Mouse (Mus musculus) midbrain, embryonic 10.5 days (tissue): ENCODE measurements around the gene Maml3. TPM values are rescaled to one million over a fixed set of nuclear protein-coding genes. Genes with fewer than 3 reads are reported as not detected.

Source experiments
- DNase-seq: peaks from one replicate; pipeline ENCODE4 v3.0.0-alpha.2; 2017; ENCODE audit warnings: low spot score
- H3K27ac ChIP-seq: fragments of 300-500 bp; sonication (generic); replicated peaks from 2 replicates; pipeline ENCODE4 v1.5.1; 2016; ENCODE audit warnings: mild to moderate bottlenecking
- H3K27me3 ChIP-seq: fragments of 300-500 bp; sonication (generic); 2 replicates; pipeline ENCODE4 v1.6.1; 2016; ENCODE audit warnings: low read depth, mild to moderate bottlenecking; ENCODE audit not compliant: poor library complexity, severe bottlenecking
- H3K36me3 ChIP-seq: fragments of 300-500 bp; sonication (generic); 2 replicates; pipeline ENCODE4 v1.6.1; 2016; ENCODE audit warnings: mild to moderate bottlenecking, moderate library complexity
- H3K4me1 ChIP-seq: fragments of 300-500 bp; sonication (generic); 2 replicates; pipeline ENCODE4 v1.6.1; 2016
- H3K4me3 ChIP-seq: fragments of 300-500 bp; sonication (generic); 2 replicates; pipeline ENCODE4 v1.5.1; 2016; ENCODE audit warnings: mild to moderate bottlenecking, moderate library complexity
- H3K9me3 ChIP-seq: fragments of 300-500 bp; sonication (generic); replicated peaks from 2 replicates; pipeline ENCODE4 v1.6.1; 2016; ENCODE audit warnings: mild to moderate bottlenecking
- WGBS: fragments of 180-500 bp; shearing (Covaris S2); methylation state at CpG from one replicate; pipeline ENCODE4 v1.1.7; 2016; 5-methylcytosine and 5-hydroxymethylcytosine counted together
- polyA plus RNA-seq: library from polyadenylated mRNA; unstranded; fragments of >200 nt; fragmentation: Nextera tagmentation; extraction: Ambion mirVana; gene quantifications from 2 replicates; pipeline ENCODE4 v1.2.1, GENCODE M21; 2016

Maml3 gene
- polyA plus RNA-seq, 1 experiment from 2014 or later = 5.4 TPM

- H3K4me3 ChIP-seq = no peak overlapping the region
- H3K9me3 ChIP-seq = no peaks in the 10 kb centered on the region
- no peaks in the 10 kb centered on the region for H3K27me3 ChIP-seq
- 42% methylated on average over 10 of the region's 10 CpGs for WGBS
- no peaks in the 10 kb centered on the region for H3K36me3 ChIP-seq
- peaks cover 67% of the 10 kb centered on the region for H3K4me1 ChIP-seq
- peak overlapping the region; percentile 80 for H3K27ac ChIP-seq
- peak; percentile 25 for DNase-seq
Measured at GRCm38 (mm10) chr3:51907113-51907860, 197.6 kb downstream of the Maml3 start.

DNA sequence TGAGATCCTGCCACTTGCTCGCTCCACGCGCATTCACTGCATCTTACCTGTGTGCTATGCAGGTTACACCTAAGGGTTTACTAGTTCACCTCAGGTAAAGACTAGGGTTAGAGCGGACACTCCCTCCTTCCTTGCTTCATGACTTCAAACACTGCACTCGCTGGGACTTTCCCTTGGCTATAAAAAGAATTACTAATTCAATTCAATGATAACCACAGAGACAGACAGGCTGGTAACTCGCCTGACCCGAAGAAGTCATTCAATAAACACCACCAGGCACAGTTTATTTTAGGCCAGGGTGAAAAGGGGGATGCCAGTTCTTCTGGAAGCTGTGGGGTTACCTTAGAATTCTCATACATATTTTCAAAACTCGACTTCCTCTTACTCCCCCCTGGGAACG lies 199.0 kb downstream of the Maml3 start:
- Histone ChIP-seq H3K4me3 (no peak overlapping the region), H3K27me3 (no peaks in the 10 kb centered on the region), H3K36me3 (no peaks in the 10 kb centered on the region), H3K4me1 (peaks cover 66% of the 10 kb centered on the region), H3K9me3 (no peaks in the 10 kb centered on the region), H3K27ac (0 out of 2 replicates have a peak overlapping the region, but pooled peaks have one; percentile 38)
- 79% methylated on average over 9 of the region's 9 CpGs for WGBS
- no peak for DNase-seq

DNA sequence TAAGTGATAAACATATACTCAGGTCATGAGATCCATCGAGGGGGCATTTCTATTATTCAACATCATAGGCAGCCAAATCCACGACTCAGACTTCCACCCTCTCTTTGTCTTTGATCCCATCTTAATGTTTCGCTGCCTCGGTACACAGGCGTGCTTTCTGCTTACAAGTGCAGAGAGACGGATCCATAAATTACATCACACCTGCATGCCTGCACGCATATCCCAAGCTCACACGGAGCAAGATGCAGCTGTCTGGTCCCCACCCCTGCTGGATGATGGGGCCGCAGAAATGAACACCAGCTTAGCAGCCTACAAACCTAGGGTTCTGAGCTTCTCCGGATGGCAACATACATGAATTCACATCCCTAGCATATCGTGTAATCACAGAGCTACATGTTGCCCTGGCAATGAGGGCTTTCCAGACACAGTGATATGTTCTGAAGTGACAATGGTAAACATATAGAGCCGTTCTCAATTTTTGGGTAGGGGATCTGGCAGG lies 200.5 kb downstream of the Maml3 start:
- DNase-seq = no peak
- 78% methylated on average over 12 of the region's 12 CpGs for WGBS
- Histone ChIP-seq H3K27ac (0 out of 2 replicates have a peak overlapping the region, but pooled peaks have one; percentile 25), H3K4me1 (peaks cover 69% of the 10 kb centered on the region), H3K36me3 (no peaks in the 10 kb centered on the region), H3K4me3 (no peak overlapping the region), H3K9me3 (no peaks in the 10 kb centered on the region), H3K27me3 (no peaks in the 10 kb centered on the region)

DNA sequence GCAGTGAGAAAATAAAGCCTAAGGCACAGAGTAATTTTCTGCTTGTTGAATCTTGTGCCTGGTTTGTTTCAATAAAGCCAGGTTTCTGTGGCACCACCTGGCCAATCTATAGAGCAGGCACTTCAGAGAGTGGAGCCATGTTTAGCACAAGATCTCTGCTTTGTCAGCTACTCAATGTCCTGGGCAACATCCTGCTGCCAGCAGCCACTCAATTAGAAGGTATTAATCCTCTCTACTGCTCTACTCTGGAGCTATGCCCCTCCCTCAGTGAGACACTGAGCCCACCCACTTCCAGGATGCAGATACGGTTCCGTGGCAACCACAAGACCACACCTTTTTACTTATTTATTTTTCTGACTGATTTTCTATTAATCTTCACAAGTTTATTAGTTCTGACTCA lies 203.7 kb downstream of the Maml3 start:
- Histone ChIP-seq H3K36me3 (peaks cover 6% of the 10 kb centered on the region; the same call in 1 of the 2 replicates), H3K27ac (peak overlapping the region; percentile 23; the same call in 1 of the 2 replicates), H3K4me3 (no peak overlapping the region), H3K4me1 (peaks cover 39% of the 10 kb centered on the region), H3K27me3 (no peaks in the 10 kb centered on the region), H3K9me3 (no peaks in the 10 kb centered on the region)
- DNase-seq = no peak
- WGBS = 75% methylated on average over 2 of the region's 2 CpGs

- H3K4me1 ChIP-seq = peaks cover 10% of the 10 kb centered on the region
- no peaks in the 10 kb centered on the region for H3K27me3 ChIP-seq
- DNase-seq = no peak
- H3K9me3 ChIP-seq = peaks cover 8% of the 10 kb centered on the region; the same call in 1 of the 2 replicates
- 63% methylated on average over 8 of the region's 8 CpGs for WGBS
- H3K36me3 ChIP-seq = peaks cover 14% of the 10 kb centered on the region
- H3K4me3 ChIP-seq = no peak overlapping the region
- no peak overlapping the region for H3K27ac ChIP-seq
Measured at GRCm38 (mm10) chr3:51894514-51894913, 210.4 kb downstream of the Maml3 start.

- DNase-seq = no peak
- Histone ChIP-seq H3K9me3 (peaks cover 8% of the 10 kb centered on the region; the same call in 1 of the 2 replicates), H3K27me3 (no peaks in the 10 kb centered on the region), H3K4me1 (peaks cover 28% of the 10 kb centered on the region), H3K36me3 (peaks cover 12% of the 10 kb centered on the region), H3K27ac (no peak overlapping the region), H3K4me3 (no peak overlapping the region)
- 90% methylated on average over 10 of the region's 10 CpGs for WGBS
Measured at GRCm38 (mm10) chr3:51891562-51892119, 213.2 kb downstream of the Maml3 start.

DNA sequence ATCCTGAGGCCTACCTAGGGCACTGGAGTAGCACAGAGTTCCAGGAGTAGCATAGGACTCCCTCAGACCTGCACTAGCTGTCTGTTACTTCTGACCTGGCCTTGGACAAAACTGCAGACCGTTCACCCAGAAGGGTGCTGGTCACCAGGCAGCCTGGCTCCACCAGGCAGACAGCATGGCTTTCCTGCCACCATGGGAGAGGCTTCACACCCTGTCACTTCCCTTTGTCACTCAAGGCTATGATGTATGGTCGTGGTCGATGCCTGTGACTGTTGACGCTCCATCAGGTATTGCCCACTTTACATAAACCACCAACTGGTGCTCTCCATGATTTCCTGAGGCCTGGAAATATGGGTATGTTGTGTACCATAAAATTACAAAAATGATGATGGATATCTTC lies 214.7 kb downstream of the Maml3 start:
- H3K4me3 ChIP-seq = no peak overlapping the region
- H3K27ac ChIP-seq = peak overlapping the region; percentile 80
- no peak for DNase-seq
- no peaks in the 10 kb centered on the region for H3K36me3 ChIP-seq
- H3K4me1 ChIP-seq = peaks cover 40% of the 10 kb centered on the region
- H3K9me3 ChIP-seq = no peaks in the 10 kb centered on the region
- no peaks in the 10 kb centered on the region for H3K27me3 ChIP-seq
- WGBS = 76% methylated on average over 4 of the region's 4 CpGs

DNA sequence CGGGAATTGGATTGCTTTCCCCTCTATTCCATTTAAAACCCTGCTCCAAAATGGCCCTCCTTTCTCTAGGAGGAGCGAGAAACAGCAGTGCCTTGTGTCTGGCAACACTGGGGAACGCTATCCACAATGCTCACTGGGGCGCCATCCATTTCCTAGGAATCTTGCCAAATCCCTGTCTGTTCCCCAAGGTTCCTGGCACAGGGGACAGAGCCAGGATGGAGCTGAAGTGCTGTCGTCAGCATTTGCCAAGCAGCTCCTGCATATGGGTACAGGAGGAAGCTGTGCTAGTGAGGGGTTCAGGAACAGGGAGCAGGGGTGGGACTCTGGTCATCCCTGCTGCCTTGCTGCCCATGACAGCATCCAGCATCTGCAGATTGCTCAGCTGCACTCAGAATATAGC lies 215.1 kb downstream of the Maml3 start:
- H3K9me3 ChIP-seq = no peaks in the 10 kb centered on the region
- no peak for DNase-seq

DNA sequence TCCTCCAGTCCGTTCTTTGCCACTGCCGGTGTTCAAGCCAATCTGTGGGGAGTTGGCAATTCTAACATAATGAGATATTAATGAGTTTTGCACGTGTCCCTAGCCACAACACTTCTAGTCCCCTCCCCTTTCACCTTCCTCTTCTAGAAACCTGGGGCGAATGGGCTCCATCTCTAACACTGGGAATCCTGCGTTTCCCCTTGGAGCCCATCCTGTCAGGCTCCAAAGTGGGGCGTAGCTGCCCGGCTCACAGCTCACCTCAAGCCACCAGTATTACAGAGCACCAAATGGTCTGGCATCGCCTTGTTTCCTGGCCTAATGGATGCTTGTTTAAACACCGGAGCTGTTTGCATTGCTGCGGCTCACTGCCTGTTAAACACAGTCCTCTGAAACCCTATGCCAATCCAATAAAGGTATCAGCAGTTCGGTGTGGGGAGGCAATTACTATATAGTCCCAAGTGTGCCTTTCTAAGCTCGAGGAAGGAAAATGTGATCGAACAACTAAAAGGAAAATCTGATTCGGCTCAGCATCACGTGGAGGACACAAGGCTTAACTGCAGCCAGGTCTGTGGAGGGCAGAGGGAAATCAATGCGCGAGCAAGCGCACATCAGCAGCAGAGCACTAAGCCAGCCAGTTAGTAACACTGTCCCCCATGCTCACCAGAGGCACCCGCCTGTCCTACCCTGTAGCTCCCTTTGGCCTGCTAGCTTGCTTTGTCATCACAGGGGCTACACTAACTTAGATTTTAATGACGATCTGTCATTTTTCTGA lies 216.0 kb downstream of the Maml3 start:
- H3K4me1 ChIP-seq = peaks cover 51% of the 10 kb centered on the region
- peak overlapping the region; percentile 80 for H3K27ac ChIP-seq
- H3K36me3 ChIP-seq = no peaks in the 10 kb centered on the region
- no peaks in the 10 kb centered on the region for H3K9me3 ChIP-seq
- H3K4me3 ChIP-seq = peak overlapping the region; percentile 42
- WGBS = 10% methylated on average over 20 of the region's 20 CpGs
- H3K27me3 ChIP-seq = no peaks in the 10 kb centered on the region
- DNase-seq = peak; percentile 56

More for the DNA sequence above, 215.1 kb downstream of the Maml3 start:
- no peaks in the 10 kb centered on the region for H3K27me3 ChIP-seq
- H3K4me1 ChIP-seq = peaks cover 43% of the 10 kb centered on the region
- H3K27ac ChIP-seq = peak overlapping the region; percentile 80
- WGBS = 67% methylated on average over 5 of the region's 5 CpGs
- H3K36me3 ChIP-seq = no peaks in the 10 kb centered on the region
- no peak overlapping the region for H3K4me3 ChIP-seq

DNA sequence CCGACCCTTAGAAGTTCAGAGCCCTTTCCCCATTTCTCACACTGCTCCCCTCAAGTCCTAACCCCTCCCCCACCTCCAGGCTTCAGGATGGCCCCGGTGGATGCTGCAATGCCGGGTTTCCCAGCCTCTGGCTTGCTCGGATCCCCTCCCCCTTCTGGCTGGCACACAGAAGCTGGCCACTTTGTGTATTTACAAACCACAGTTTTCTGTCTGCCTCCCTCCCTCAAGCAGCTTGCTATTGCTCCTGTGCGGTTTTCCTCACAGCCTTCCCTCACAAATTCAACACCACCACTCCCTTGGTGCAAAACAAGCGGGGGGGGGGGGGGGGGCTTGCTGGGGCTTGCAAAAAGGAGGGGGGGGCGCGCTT lies 216.6 kb downstream of the Maml3 start:
- no peaks in the 10 kb centered on the region for H3K9me3 ChIP-seq
- no peaks in the 10 kb centered on the region for H3K36me3 ChIP-seq
- WGBS = 8% methylated on average over 7 of the region's 8 CpGs
- H3K27ac ChIP-seq = peak overlapping the region; percentile 80
- peak overlapping the region; percentile 42 for H3K4me3 ChIP-seq
- peaks cover 56% of the 10 kb centered on the region for H3K4me1 ChIP-seq
- no peaks in the 10 kb centered on the region for H3K27me3 ChIP-seq
- peak; percentile 35 for DNase-seq

DNA sequence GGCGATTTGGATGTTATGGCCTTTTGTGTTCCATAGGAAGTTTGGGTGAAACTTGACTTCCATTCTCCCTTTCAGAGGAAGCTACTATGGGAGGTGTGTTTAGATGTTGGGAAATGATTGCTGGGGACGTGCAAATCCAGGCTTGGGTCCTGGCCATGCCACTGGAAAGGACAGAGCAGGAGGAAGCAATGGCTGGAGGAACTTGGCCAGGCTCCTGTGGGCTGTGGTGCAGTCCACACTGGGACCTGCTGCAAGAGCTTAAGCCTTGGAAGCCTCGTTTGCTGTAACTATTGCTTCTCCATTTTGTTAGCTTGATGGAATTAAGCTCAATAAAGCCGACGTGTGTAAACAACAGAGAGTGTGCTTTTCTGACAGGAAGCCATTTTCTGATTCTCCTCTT lies 219.0 kb downstream of the Maml3 start:
- WGBS = 73% methylated on average over 5 of the region's 5 CpGs
- Histone ChIP-seq H3K27me3 (no peaks in the 10 kb centered on the region), H3K27ac (no peak overlapping the region), H3K4me3 (no peak overlapping the region), H3K36me3 (no peaks in the 10 kb centered on the region), H3K4me1 (peaks cover 75% of the 10 kb centered on the region), H3K9me3 (no peaks in the 10 kb centered on the region)
- DNase-seq = no peak

DNA sequence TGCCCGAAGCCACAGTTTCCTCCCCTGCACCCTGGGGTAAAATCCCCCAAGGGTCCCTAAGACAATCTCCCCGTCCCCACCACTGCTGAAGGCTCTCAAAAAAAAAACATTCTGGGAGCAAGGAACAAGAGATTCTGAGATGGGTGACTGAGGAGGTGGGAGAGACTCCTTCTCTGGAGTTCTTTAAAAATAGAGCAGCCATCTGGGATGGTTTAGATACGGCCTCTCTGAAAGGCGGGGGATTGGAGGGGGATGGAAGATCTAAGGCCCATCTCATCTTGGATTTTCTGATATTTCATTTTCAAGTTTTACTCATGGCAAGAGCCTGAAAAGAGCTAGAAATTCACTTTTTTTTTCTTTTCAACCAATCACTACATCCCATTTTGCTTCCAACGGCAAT lies 219.4 kb downstream of the Maml3 start:
- Histone ChIP-seq H3K27ac (no peak overlapping the region), H3K4me1 (peaks cover 79% of the 10 kb centered on the region), H3K27me3 (no peaks in the 10 kb centered on the region), H3K36me3 (no peaks in the 10 kb centered on the region), H3K9me3 (no peaks in the 10 kb centered on the region), H3K4me3 (no peak overlapping the region)
- DNase-seq = no peak
- WGBS = 81% methylated on average over 5 of the region's 5 CpGs
